Mouse (Mus musculus): Measurements from ENCODE around the gene Map2k1.
"Not testable (repeated sequence)": the region's sequence is repeated elsewhere in the genome, so short reads cannot be mapped to it uniquely, and the experiment has no call there.

Gene Map2k1

GRCm38 (mm10) chr9:64253021-64253904 lies at the start of gene Map2k1:
TSS of gene Map2k1 (minus strand) at chr9:64253631.
- DNase-seq (ENCODE audit: low spot score), result peak; percentile 100

- DNase-seq (ENCODE audit: low spot score), result not testable (repeated sequence)
These were observed 49.7 kb upstream of the Map2k1 start for GRCm38 (mm10) chr9:64303086-64303485.

- DNase-seq (ENCODE audit: low spot score), result no peak
These were observed 29.1 kb upstream of the Map2k1 start for GRCm38 (mm10) chr9:64282404-64282987.

- no peak for DNase-seq (ENCODE audit: low spot score)
These were observed 28.3 kb upstream of the Map2k1 start for GRCm38 (mm10) chr9:64281781-64282178.

GRCm38 (mm10) chr9:64281105-64281780 lies 27.8 kb upstream of the Map2k1 start, which contains the start of gene Tipin:
TSS of gene Tipin (plus strand) at chr9:64281581.
- peak; percentile 93 for DNase-seq (ENCODE audit: low spot score)

- no peak for DNase-seq (ENCODE audit: low spot score)
These were observed 25.4 kb upstream of the Map2k1 start for GRCm38 (mm10) chr9:64278665-64279310.

GRCm38 (mm10) chr9:64277706-64278105 lies 24.3 kb upstream of the Map2k1 start:
- peak; percentile 66 for DNase-seq (ENCODE audit: low spot score)

- DNase-seq (ENCODE audit: low spot score), result no peak
These were observed 21.5 kb upstream of the Map2k1 start for GRCm38 (mm10) chr9:64274919-64275318.

- no peak for DNase-seq (ENCODE audit: low spot score)
These were observed 20.9 kb upstream of the Map2k1 start for GRCm38 (mm10) chr9:64274291-64274690.

GRCm38 (mm10) chr9:64273757-64274156 lies 20.3 kb upstream of the Map2k1 start:
- no peak for DNase-seq (ENCODE audit: low spot score)

GRCm38 (mm10) chr9:64272611-64273010 lies 19.2 kb upstream of the Map2k1 start:
- DNase-seq (ENCODE audit: low spot score), result peak; percentile 63

GRCm38 (mm10) chr9:64271249-64271648 lies 17.8 kb upstream of the Map2k1 start:
- DNase-seq (ENCODE audit: low spot score), result no peak

- not testable (repeated sequence) for DNase-seq (ENCODE audit: low spot score)
These were observed 15.4 kb upstream of the Map2k1 start for GRCm38 (mm10) chr9:64268836-64269235.

- DNase-seq (ENCODE audit: low spot score), result no peak
These were observed 14.8 kb upstream of the Map2k1 start for GRCm38 (mm10) chr9:64268196-64268595.

- no peak for DNase-seq (ENCODE audit: low spot score)
These were observed 13.8 kb upstream of the Map2k1 start for GRCm38 (mm10) chr9:64267231-64267630.

- DNase-seq (ENCODE audit: low spot score), result no peak
These were observed 11.4 kb upstream of the Map2k1 start for GRCm38 (mm10) chr9:64264813-64265212.

GRCm38 (mm10) chr9:64261023-64261422 lies 7.6 kb upstream of the Map2k1 start:
- DNase-seq (ENCODE audit: low spot score), result no peak

GRCm38 (mm10) chr9:64259906-64260305 lies 6.5 kb upstream of the Map2k1 start:
- no peak for DNase-seq (ENCODE audit: low spot score)

GRCm38 (mm10) chr9:64256204-64256603 lies 2.8 kb upstream of the Map2k1 start:
- DNase-seq (ENCODE audit: low spot score), result no peak

- no peak for DNase-seq (ENCODE audit: low spot score)
These were observed 2.0 kb upstream of the Map2k1 start for GRCm38 (mm10) chr9:64255422-64255821.

- peak; percentile 18 for DNase-seq (ENCODE audit: low spot score)
These were observed 825 bp downstream of the Map2k1 start for GRCm38 (mm10) chr9:64252591-64253020.

- no peak for DNase-seq (ENCODE audit: low spot score)
These were observed 3.2 kb downstream of the Map2k1 start for GRCm38 (mm10) chr9:64250111-64250730.

All from layer of hippocampus, adult 11-12 months (tissue).